Mouse (Mus musculus): Measurements from ENCODE around the gene Atp1a3.

DNA sequence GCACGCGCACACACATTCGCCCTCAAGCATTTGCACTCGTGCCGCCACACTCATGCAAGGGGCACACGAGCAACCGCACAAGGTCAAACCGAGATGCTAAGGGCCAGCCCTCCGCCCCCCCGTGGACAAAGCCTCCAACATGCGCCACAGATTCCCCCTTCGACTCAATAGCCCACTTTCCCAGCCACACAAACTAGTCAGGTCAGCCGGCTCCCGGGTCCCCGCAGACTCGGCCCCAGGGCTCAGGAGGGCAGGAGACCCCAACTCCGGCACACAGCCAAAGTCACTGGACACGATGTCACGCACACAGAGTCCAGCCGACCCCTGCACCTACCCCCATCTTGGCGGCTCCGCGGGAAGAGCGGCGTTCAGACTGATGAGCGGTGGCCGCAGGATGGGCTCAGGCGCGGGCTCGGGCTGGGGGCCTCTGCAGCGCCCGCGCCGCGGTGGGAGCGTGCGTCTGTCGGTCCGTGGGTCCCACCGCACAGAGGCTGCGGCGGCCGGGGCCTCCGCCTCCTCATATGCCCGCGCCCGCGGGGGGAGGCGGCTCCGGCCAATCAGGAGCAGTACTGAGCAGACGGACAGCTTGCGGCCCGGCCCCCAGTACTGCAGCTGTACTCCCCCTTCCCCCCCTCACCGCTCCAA, at the start of gene Atp1a3:
- TF ChIP-seq EP300 (IDR thresholded peaks at IDR 0.05) (no peak), CTCF (IDR thresholded peaks at IDR 0.05) (no peak)
